In the genomic region with DNA sequence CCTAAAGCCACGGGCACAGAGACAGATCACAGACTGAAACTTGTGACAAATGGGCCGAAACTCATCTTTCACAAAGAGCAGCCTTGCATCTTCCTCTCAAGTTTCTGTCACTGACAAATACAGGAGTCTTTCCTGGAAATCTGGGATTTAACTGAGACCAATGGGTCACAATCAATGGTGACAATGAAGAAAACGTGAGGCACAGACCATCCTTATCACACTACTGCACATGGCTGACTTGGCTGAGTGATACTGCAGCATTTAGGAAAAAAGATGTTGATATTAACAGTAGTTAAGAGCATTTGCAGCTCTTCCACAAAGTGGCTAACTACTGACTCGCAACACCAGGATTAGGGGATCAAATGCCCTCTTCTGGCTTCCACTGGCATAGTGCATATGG, we compare ENCODE assay signal across 30 mouse cellular contexts. TPM values are rescaled to one million over a fixed set of nuclear protein-coding genes. Genes with fewer than 3 reads are reported as not detected.
DNase-seq lines count a peak whose midpoint lies in the region; ATAC-seq and TF ChIP-seq lines count a peak whose summit lies in the region.
"Had no signal": no experiment of that assay in that cellular context is flagged by ENCODE, and none has a peak within 500 bp of the region (broad histone marks: within the 10 kb centered on the region; RNA-seq: fewer than 3 reads in every experiment).

No protein-coding gene starts in this region.

- H3K4me1 ChIP-seq in liver, embryonic 12.5 days = peaks cover 63% of the 10 kb centered on the region
- H3K4me1 ChIP-seq in liver, postnatal 0 days (ENCODE audit: insufficient read depth) = peaks cover 7% of the 10 kb centered on the region
- peaks cover 50% of the 10 kb centered on the region for H3K4me1 ChIP-seq in liver, embryonic 15.5 days (replicated peaks)

- no peak for TF ChIP-seq EP300 in liver, postnatal 0 days (IDR thresholded peaks at IDR 0.05; ENCODE audit: low read depth)

- no peaks in the 10 kb centered on the region for H3K27me3 ChIP-seq in liver, embryonic 12.5 days (replicated peaks)
- no peaks in the 10 kb centered on the region for H3K27me3 ChIP-seq in liver, postnatal 0 days (ENCODE audit: insufficient read depth, low read length)
- no peaks in the 10 kb centered on the region for H3K27me3 ChIP-seq in liver, embryonic 15.5 days
- H3K27me3 ChIP-seq: CH12.LX; embryonic facial prominence, embryonic 12.5 days; embryonic facial prominence, embryonic 15.5 days; heart, embryonic 12.5 days; heart, embryonic 15.5 days; hindbrain, embryonic 13.5 days; Patski had no signal

- no peak overlapping the region for H3K4me3 ChIP-seq in liver, embryonic 12.5 days
- H3K4me3 ChIP-seq in liver, postnatal 0 days (ENCODE audit: low read depth, low read length) = no peak overlapping the region
- H3K4me3 ChIP-seq in liver, embryonic 15.5 days (replicated peaks) = no peak overlapping the region
- H3K4me3 ChIP-seq: embryonic facial prominence, embryonic 12.5 days; embryonic facial prominence, embryonic 15.5 days; gastrocnemius, adult 2 months; heart, embryonic 12.5 days; heart, embryonic 15.5 days; hindbrain, embryonic 10.5 days; hindbrain, embryonic 13.5 days had no signal

- H3K36me3 ChIP-seq in liver, embryonic 12.5 days = peaks cover 70% of the 10 kb centered on the region
- peaks cover 12% of the 10 kb centered on the region for H3K36me3 ChIP-seq in liver, postnatal 0 days (replicated peaks; ENCODE audit: insufficient read depth, low read length)
- H3K36me3 ChIP-seq in liver, embryonic 15.5 days (replicated peaks) = peaks cover 23% of the 10 kb centered on the region

- 52% methylated on average over 4 of the region's 4 CpGs for WGBS in liver, embryonic 12.5 days (ENCODE audit: insufficient replicate concordance)
- 70% methylated on average over 4 of the region's 4 CpGs for WGBS in liver, postnatal 0 days (ENCODE audit: insufficient replicate concordance)
- WGBS in liver, embryonic 15.5 days (ENCODE audit: insufficient replicate concordance) = 47% methylated on average over 4 of the region's 4 CpGs

- no peak overlapping the region for H3K27ac ChIP-seq in liver, embryonic 12.5 days
- no peak overlapping the region for H3K27ac ChIP-seq in liver, postnatal 0 days (ENCODE audit: low read depth)
- no peak overlapping the region for H3K27ac ChIP-seq in liver, embryonic 15.5 days (replicated peaks)
- H3K27ac ChIP-seq: embryonic facial prominence, embryonic 12.5 days; embryonic facial prominence, embryonic 15.5 days; gastrocnemius, adult 2 months; heart, embryonic 15.5 days; hindbrain, embryonic 10.5 days; hindbrain, embryonic 13.5 days had no signal

- TF ChIP-seq CTCF in liver, postnatal 0 days (IDR thresholded peaks at IDR 0.05; ENCODE audit: low read depth) = no peak

- no peak for DNase-seq in liver, postnatal 0 days
- DNase-seq in c-Kit-positive CD71-positive TER-119-positive erythroid progenitor cells, embryonic 14.5 days (ENCODE audit: low spot score) = peak; percentile 37
- no peak for DNase-seq in cerebellum, adult 11-12 months
- DNase-seq in thymus, adult 18-20 months = no peak
- DNase-seq in MN1 (ENCODE audit: low spot score) = no peak
- DNase-seq: adrenal gland, postnatal 10 days; adrenal gland, postnatal 36 days; B cell, adult 2 months; cerebellum, adult 18-20 months; cerebellum, adult 9-10 months; cerebellum, postnatal 14 days; forebrain, postnatal 0 days; gastrocnemius, adult 2 months; gastrocnemius, postnatal 14 days; heart, adult 11 months; heart, postnatal 10 days; heart, postnatal 36 days had no signal

- 0 out of 2 replicates have a peak overlapping the region, but pooled peaks have one; percentile 13 for H3K4me2 ChIP-seq in liver, embryonic 12.5 days
- no peak overlapping the region; the same call in 1 of the 2 replicates for H3K4me2 ChIP-seq in liver, postnatal 0 days (ENCODE audit: low read depth, low read length)
- no peak overlapping the region for H3K4me2 ChIP-seq in liver, embryonic 15.5 days
- H3K4me2 ChIP-seq: embryonic facial prominence, embryonic 12.5 days; embryonic facial prominence, embryonic 15.5 days; heart, embryonic 12.5 days; heart, embryonic 15.5 days; hindbrain, embryonic 13.5 days had no signal

- H3K9me3 ChIP-seq in liver, embryonic 12.5 days (replicated peaks) = no peaks in the 10 kb centered on the region
- H3K9me3 ChIP-seq in liver, postnatal 0 days (ENCODE audit: low read length) = no peaks in the 10 kb centered on the region
- H3K9me3 ChIP-seq in liver, embryonic 15.5 days (replicated peaks) = no peaks in the 10 kb centered on the region
- H3K9me3 ChIP-seq: embryonic facial prominence, embryonic 12.5 days; embryonic facial prominence, embryonic 15.5 days; heart, embryonic 12.5 days; heart, embryonic 15.5 days; hindbrain, embryonic 10.5 days; hindbrain, embryonic 13.5 days had no signal

- peak; percentile 58 for ATAC-seq in liver, embryonic 12.5 days
- ATAC-seq in liver, postnatal 0 days = no peak
- ATAC-seq in liver, embryonic 15.5 days (ENCODE audit: insufficient read depth) = 0 out of 2 replicates have a peak, but pooled peaks have one; percentile 13
- ATAC-seq in megakaryocyte-erythroid progenitor cell, adult 5-6 weeks (replicated peaks; ENCODE audit: low FRiP score, low TSS enrichment, poor library complexity, severe bottlenecking) = peak; percentile 64
- ATAC-seq: forebrain, embryonic 14.5 days; forebrain, postnatal 0 days; hindbrain, embryonic 16.5 days; Patski had no signal

- H3K9ac ChIP-seq in liver, embryonic 12.5 days = no peak overlapping the region
- H3K9ac ChIP-seq in liver, postnatal 0 days (replicated peaks) = no peak overlapping the region
- no peak overlapping the region for H3K9ac ChIP-seq in liver, embryonic 15.5 days
- H3K9ac ChIP-seq: embryonic facial prominence, embryonic 12.5 days; embryonic facial prominence, embryonic 15.5 days; forebrain, postnatal 0 days; heart, embryonic 12.5 days; heart, embryonic 15.5 days; hindbrain, embryonic 13.5 days had no signal

RNA-seq across cellular contexts. Expression of a gene that starts 9.6 kb away (rescaled TPM):
- 27.1 and 27.8 TPM in 2 replicates for polyA plus RNA-seq in liver, embryonic 12.5 days (2016; fragmentation: Nextera tagmentation; extraction: Ambion mirVana)
- polyA plus RNA-seq in liver, postnatal 0 days (2015; fragmentation: Nextera tagmentation; extraction: Ambion mirVana) = 9.2 and 9.7 TPM in 2 replicates
- 12.3 and 12.9 TPM in 2 replicates for polyA plus RNA-seq in liver, embryonic 15.5 days (2015; fragmentation: Nextera tagmentation; extraction: Ambion mirVana)
- 48.4 and 54.9 TPM in 2 replicates for total RNA-seq in megakaryocyte-erythroid progenitor cell, adult 5-6 weeks (2014; fragmentation: Nextera tagmentation)
- total RNA-seq in megakaryocyte-erythroid progenitor cell, adult 5-6 weeks (2017) = 46.8 and 47.2 TPM in 2 replicates

RNA-seq across cellular contexts. Expression of a gene that starts 19.1 kb away (rescaled TPM):
- 8.2 and 8.7 TPM in 2 replicates for polyA plus RNA-seq in liver, embryonic 12.5 days (2016; fragmentation: Nextera tagmentation; extraction: Ambion mirVana)
- 4.5 and 4.8 TPM in 2 replicates for polyA plus RNA-seq in liver, postnatal 0 days (2015; fragmentation: Nextera tagmentation; extraction: Ambion mirVana)
- 6.4 and 7.6 TPM in 2 replicates for polyA plus RNA-seq in liver, embryonic 15.5 days (2015; fragmentation: Nextera tagmentation; extraction: Ambion mirVana)
- total RNA-seq in megakaryocyte-erythroid progenitor cell, adult 5-6 weeks (2014; fragmentation: Nextera tagmentation) = 15.2 and 19.6 TPM in 2 replicates
- total RNA-seq in megakaryocyte-erythroid progenitor cell, adult 5-6 weeks (2017) = 15.0 and 22.3 TPM in 2 replicates

RNA-seq across cellular contexts. Expression of a gene that starts 51.7 kb away (rescaled TPM):
- 8.5 TPM in 2 replicates for polyA plus RNA-seq in liver, embryonic 12.5 days (2016; fragmentation: Nextera tagmentation; extraction: Ambion mirVana)
- 2.8 and 3.3 TPM in 2 replicates for polyA plus RNA-seq in liver, postnatal 0 days (2015; fragmentation: Nextera tagmentation; extraction: Ambion mirVana)
- polyA plus RNA-seq in liver, embryonic 15.5 days (2015; fragmentation: Nextera tagmentation; extraction: Ambion mirVana) = 3.0 and 3.7 TPM in 2 replicates
- 27.8 and 32.3 TPM in 2 replicates for total RNA-seq in megakaryocyte-erythroid progenitor cell, adult 5-6 weeks (2014; fragmentation: Nextera tagmentation)
- 22.3 and 35.1 TPM in 2 replicates for total RNA-seq in megakaryocyte-erythroid progenitor cell, adult 5-6 weeks (2017)
